Mouse (Mus musculus) ES-Bruce4 (cell line): Measurements from ENCODE around the gene Syt17.

Experiments
- CTCF ChIP-seq: IDR thresholded peaks from one replicate; pipeline ENCODE4 v1.8.1; 2011; ENCODE audit warnings: low read depth, low read length
- POLR2A ChIP-seq: IDR thresholded peaks from one replicate; pipeline ENCODE4 v1.8.1; 2011; ENCODE audit warnings: low read length; ENCODE audit not compliant: insufficient read depth

GRCm38 (mm10) chr7:118448134-118448967 lies at the start of gene Syt17:
- TF ChIP-seq POLR2A (no peak), CTCF (peak; percentile 61)
